18 mouse cellular contexts compared by ENCODE assay signal in the genomic region with DNA sequence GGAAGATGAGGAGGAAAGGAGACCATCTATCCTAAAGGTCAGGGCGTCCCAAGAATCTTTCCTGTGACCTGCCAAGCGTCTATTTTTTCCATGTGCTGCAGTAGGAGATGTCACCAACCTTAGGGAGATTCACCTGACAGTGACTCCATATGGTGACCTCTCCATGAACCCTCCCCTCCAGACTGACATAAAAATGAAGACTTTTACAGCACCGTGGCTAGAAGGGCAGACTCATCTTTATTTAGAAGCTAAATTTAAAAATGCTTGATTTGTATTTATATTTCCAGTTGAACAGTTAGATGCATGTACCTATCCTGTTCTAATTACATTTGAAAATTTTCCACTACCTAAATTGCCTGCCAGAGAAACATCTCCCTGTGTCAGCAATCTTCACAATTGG.
"Had no signal": no experiment of that assay in that cellular context is flagged by ENCODE, and none has a peak within 500 bp of the region (broad histone marks: within the 10 kb centered on the region; RNA-seq: fewer than 3 reads in every experiment).

No protein-coding gene starts in this region.

- H3K27ac ChIP-seq: midbrain, embryonic 10.5 days; midbrain, embryonic 12.5 days; neural tube, embryonic 13.5 days; neural tube, embryonic 15.5 days had no signal

- H3K9ac ChIP-seq: lung, embryonic 14.5 days; midbrain, embryonic 12.5 days; neural tube, embryonic 13.5 days; neural tube, embryonic 15.5 days had no signal

- H3K4me2 ChIP-seq: lung, embryonic 14.5 days; midbrain, embryonic 12.5 days; neural tube, embryonic 13.5 days; neural tube, embryonic 15.5 days had no signal

- H3K4me3 ChIP-seq: midbrain, embryonic 10.5 days; midbrain, embryonic 12.5 days; myocyte; neural tube, embryonic 13.5 days; neural tube, embryonic 15.5 days had no signal

- ATAC-seq: midbrain, embryonic 16.5 days had no signal

- H3K9me3 ChIP-seq: midbrain, embryonic 10.5 days; midbrain, embryonic 12.5 days; neural tube, embryonic 13.5 days; neural tube, embryonic 15.5 days had no signal

- H3K36me3 ChIP-seq: midbrain, embryonic 10.5 days; midbrain, embryonic 12.5 days; neural tube, embryonic 13.5 days; neural tube, embryonic 15.5 days had no signal

- H3K4me1 ChIP-seq: midbrain, embryonic 10.5 days; midbrain, embryonic 12.5 days; neural tube, embryonic 13.5 days; neural tube, embryonic 15.5 days had no signal

- H3K27me3 ChIP-seq: midbrain, embryonic 12.5 days; neural tube, embryonic 13.5 days; neural tube, embryonic 15.5 days had no signal

- DNase-seq: lung, embryonic 14.5 days; lung, postnatal 10 days; lung, postnatal 4 days; midbrain, embryonic 14.5 days; retina, postnatal 1 day; right cerebral cortex, adult 18-20 months; right cerebral cortex, postnatal 25 days; right cerebral cortex, postnatal 4 days; spleen, adult 18-20 months; thymus, adult 18-20 months; thymus, postnatal 14 days; thymus, postnatal 36 days had no signal
